Mouse (Mus musculus) ES-E14 (cell line): ENCODE data around the gene Tbxas1. TPM values are rescaled to one million over a fixed set of nuclear protein-coding genes. Genes with fewer than 3 reads are reported as not detected.

Experiments
- DNase-seq: peaks from one replicate; pipeline ENCODE4 v3.0.0-alpha.2; 2013; ENCODE audit warnings: low read depth, low spot score
- H3K27ac ChIP-seq: 2 replicates; pipeline ENCODE4 v1.5.1; 2012; ENCODE audit warnings: low read depth, mild to moderate bottlenecking, low read length, moderate library complexity, mixed read lengths; ENCODE audit not compliant: poor library complexity, insufficient read depth, severe bottlenecking
- H3K36me3 ChIP-seq: 2 replicates; pipeline ENCODE4 v1.6.1; 2012; ENCODE audit warnings: mild to moderate bottlenecking, low read length, moderate library complexity, mixed read lengths; ENCODE audit not compliant: control insufficient read depth, poor library complexity, insufficient read depth, severe bottlenecking
- H3K4me1 ChIP-seq, 2 experiments: fragments of 150-350 bp in 1 of 2; sonication (generic) in 1 of 2; 2 replicates each; pipeline ENCODE4 v1.6.1; 2012; ENCODE audit warnings: low read length in 2 of 2, mild to moderate bottlenecking in 1 of 2, mixed read lengths in 1 of 2; ENCODE audit not compliant: control insufficient read depth in 2 of 2, insufficient read depth in 2 of 2, poor library complexity in 1 of 2
- H3K4me3 ChIP-seq, 2 experiments: fragments of 150-350 bp in 1 of 2; sonication (generic) in 1 of 2; 2 replicates each; pipeline ENCODE4 v1.5.1; 2012; ENCODE audit warnings: low read length in 2 of 2, low read depth in 1 of 2, mild to moderate bottlenecking in 1 of 2, mixed read lengths in 1 of 2; ENCODE audit not compliant: insufficient read depth in 1 of 2, poor library complexity in 1 of 2, severe bottlenecking in 1 of 2
- H3K9ac ChIP-seq: 2 replicates; pipeline ENCODE4 v1.6.1; 2012; ENCODE audit warnings: low read depth, mild to moderate bottlenecking, low read length, mixed read lengths; ENCODE audit not compliant: poor library complexity, insufficient read depth, severe bottlenecking
- H3K9me3 ChIP-seq: fragments of 150-350 bp; sonication (generic); 2 replicates; pipeline ENCODE4 v1.6.1; 2012; ENCODE audit warnings: low read depth, mild to moderate bottlenecking, low read length; ENCODE audit not compliant: control insufficient read depth, insufficient read depth
- CHD2 ChIP-seq: IDR thresholded peaks from 2 replicates; pipeline ENCODE4 v1.6.1; 2014; ENCODE audit warnings: mild to moderate bottlenecking, low read depth, low read length, inconsistent platforms
- HCFC1 ChIP-seq: IDR thresholded peaks from 2 replicates; pipeline ENCODE4 v1.6.1; 2012; ENCODE audit warnings: low read length, inconsistent platforms, borderline replicate concordance; ENCODE audit not compliant: insufficient read depth
- MAFK ChIP-seq: IDR thresholded peaks from 2 replicates; pipeline ENCODE4 v1.6.1; 2014; ENCODE audit warnings: mild to moderate bottlenecking, low read depth, low read length, inconsistent platforms; ENCODE audit not compliant: insufficient read depth
- ZC3H11A ChIP-seq: IDR thresholded peaks from 2 replicates; pipeline ENCODE4 v1.6.1; 2012; ENCODE audit warnings: low read depth, mild to moderate bottlenecking, inconsistent platforms, low read length, borderline replicate concordance
- ZNF384 ChIP-seq: IDR thresholded peaks from 2 replicates; pipeline ENCODE4 v1.6.1; 2012; ENCODE audit warnings: low read depth, low read length, inconsistent platforms
- in situ Hi-C, 2 experiments: fragments of 600-800 bp; cut with MboI; formaldehyde crosslinking; loops; one replicate each; pipeline ENCODE4 v1.15.1; 2025; ENCODE audit warnings: low sequenced_read_pairs in 2 of 2, inconsistent platforms in 1 of 2; ENCODE audit not compliant: unreplicated experiment in 2 of 2
- total RNA-seq: library from RNA; depleted of rRNA; stranded (reverse); fragments of 300-350 nt; gene quantifications from 2 replicates; pipeline ENCODE4 v1.2.3, GENCODE M21; 2012

Gene Tbxas1
- total RNA-seq, 1 experiment: not detected

GRCm38 (mm10) chr6:38926963-38927361 lies 51.8 kb downstream of the Tbxas1 start:
- Histone ChIP-seq H3K27ac (no peak overlapping the region), H3K9ac (no peak overlapping the region)
- in situ Hi-C loops: no loop called here

GRCm38 (mm10) chr6:38928489-38928888 lies 53.3 kb downstream of the Tbxas1 start:
- H3K36me3 ChIP-seq: no peaks in the 10 kb centered on the region
- in situ Hi-C loops: no loop called here
- H3K4me1 ChIP-seq: peaks cover 0 to 6% of the 10 kb centered on the region in 2 experiments; a peak in 1 of 4 replicates
- no peak overlapping the region for H3K9ac ChIP-seq
- H3K9me3 ChIP-seq: no peaks in the 10 kb centered on the region
- no peak for TF ChIP-seq HCFC1
- TF ChIP-seq CHD2: no peak
- TF ChIP-seq ZC3H11A: no peak
- TF ChIP-seq ZNF384: no peak
- no peak for TF ChIP-seq MAFK
- DNase-seq: no peak
- no peak overlapping the region for H3K27ac ChIP-seq
- H3K4me3 ChIP-seq: no peak overlapping the region

More at GRCm38 (mm10) chr6:38926963-38927361, 51.8 kb downstream of the Tbxas1 start:
- H3K4me3 ChIP-seq: no peak overlapping the region
- H3K36me3 ChIP-seq: no peaks in the 10 kb centered on the region
- peaks cover 0 to 6% of the 10 kb centered on the region in 2 experiments; a peak in 1 of 4 replicates for H3K4me1 ChIP-seq
- TF ChIP-seq ZNF384 (no peak), HCFC1 (no peak), MAFK (no peak), CHD2 (no peak), ZC3H11A (no peak)
- DNase-seq: no peak
- H3K9me3 ChIP-seq: no peaks in the 10 kb centered on the region

- in situ Hi-C loops: no loop called here
- Histone ChIP-seq H3K9ac (no peak overlapping the region), H3K4me1 (no peaks in the 10 kb centered on the region), H3K4me3 (no peak overlapping the region), H3K36me3 (no peaks in the 10 kb centered on the region), H3K9me3 (no peaks in the 10 kb centered on the region), H3K27ac (no peak overlapping the region)
- no peak for TF ChIP-seq ZC3H11A
- TF ChIP-seq MAFK: no peak
- no peak for TF ChIP-seq ZNF384
- no peak for TF ChIP-seq CHD2
- DNase-seq: no peak
Observed at GRCm38 (mm10) chr6:38936009-38936408, 60.8 kb downstream of the Tbxas1 start.

- H3K9ac ChIP-seq: no peak overlapping the region
- TF ChIP-seq ZC3H11A (no peak), ZNF384 (no peak), HCFC1 (no peak), CHD2 (no peak), MAFK (no peak)
- no peaks in the 10 kb centered on the region for H3K36me3 ChIP-seq
- in situ Hi-C loops: no loop called here
- H3K4me1 ChIP-seq: no peaks in the 10 kb centered on the region
- H3K27ac ChIP-seq: no peak overlapping the region
- H3K9me3 ChIP-seq: no peaks in the 10 kb centered on the region
- DNase-seq: no peak
- H3K4me3 ChIP-seq: no peak overlapping the region
Observed at GRCm38 (mm10) chr6:38938421-38938820, 63.2 kb downstream of the Tbxas1 start.

GRCm38 (mm10) chr6:38939096-38939495 lies 63.9 kb downstream of the Tbxas1 start:
- in situ Hi-C loops: no loop called here
- no peak overlapping the region for H3K9ac ChIP-seq
- no peaks in the 10 kb centered on the region for H3K36me3 ChIP-seq
- no peaks in the 10 kb centered on the region for H3K9me3 ChIP-seq
- H3K4me1 ChIP-seq: no peaks in the 10 kb centered on the region
- TF ChIP-seq MAFK (no peak), HCFC1 (no peak), CHD2 (no peak), ZNF384 (no peak), ZC3H11A (no peak)
- H3K4me3 ChIP-seq: no peak overlapping the region
- no peak overlapping the region for H3K27ac ChIP-seq
- no peak for DNase-seq
